Mouse (Mus musculus): ENCODE measurements around the gene Exosc1. TPM values are rescaled to one million over a fixed set of nuclear protein-coding genes. Genes with fewer than 3 reads are reported as not detected.

Exosc1 gene
- total RNA-seq, 1 experiment from 2014 or later, result 30.3 TPM

DNA sequence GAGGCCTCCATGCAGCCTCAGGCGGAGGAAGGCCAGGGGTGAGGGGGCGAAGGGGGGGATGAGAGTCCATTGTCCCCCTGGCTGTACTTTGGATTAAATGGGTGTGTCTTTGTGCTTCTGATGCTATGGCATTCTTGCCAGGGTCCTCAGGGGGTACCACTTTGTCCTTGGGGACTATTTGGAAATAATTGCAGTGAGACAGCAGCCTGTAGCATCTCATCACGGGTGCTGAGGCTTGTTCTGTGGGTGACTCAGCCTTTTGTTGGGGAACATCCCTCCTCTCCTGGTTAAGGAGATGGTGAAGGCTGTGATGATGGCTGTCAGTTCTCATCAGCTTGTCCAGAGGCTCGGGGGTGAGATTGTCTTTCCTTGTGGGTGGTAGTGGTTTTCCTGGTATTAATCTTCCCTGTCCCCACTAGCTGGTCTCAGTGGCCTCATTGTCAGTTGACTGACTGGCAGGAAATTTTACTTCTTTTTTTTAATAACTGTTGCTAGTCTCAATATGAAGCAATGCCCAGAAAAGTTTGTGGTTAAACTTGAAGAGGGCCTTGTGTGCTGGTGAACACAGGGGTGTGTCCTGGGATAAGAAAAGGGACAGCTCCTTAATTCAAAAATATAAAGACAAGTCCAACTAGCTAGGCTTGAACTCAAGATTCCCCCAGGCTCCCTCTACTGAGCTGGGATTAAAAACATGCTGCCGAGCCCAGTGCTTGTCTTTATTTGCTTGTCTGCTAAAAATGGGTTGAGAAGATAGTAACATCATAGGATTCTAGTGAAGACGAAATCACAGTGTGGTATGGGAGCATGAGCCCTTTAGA is 19.2 kb downstream of the Exosc1 start:
- no peak for DNase-seq

DNA sequence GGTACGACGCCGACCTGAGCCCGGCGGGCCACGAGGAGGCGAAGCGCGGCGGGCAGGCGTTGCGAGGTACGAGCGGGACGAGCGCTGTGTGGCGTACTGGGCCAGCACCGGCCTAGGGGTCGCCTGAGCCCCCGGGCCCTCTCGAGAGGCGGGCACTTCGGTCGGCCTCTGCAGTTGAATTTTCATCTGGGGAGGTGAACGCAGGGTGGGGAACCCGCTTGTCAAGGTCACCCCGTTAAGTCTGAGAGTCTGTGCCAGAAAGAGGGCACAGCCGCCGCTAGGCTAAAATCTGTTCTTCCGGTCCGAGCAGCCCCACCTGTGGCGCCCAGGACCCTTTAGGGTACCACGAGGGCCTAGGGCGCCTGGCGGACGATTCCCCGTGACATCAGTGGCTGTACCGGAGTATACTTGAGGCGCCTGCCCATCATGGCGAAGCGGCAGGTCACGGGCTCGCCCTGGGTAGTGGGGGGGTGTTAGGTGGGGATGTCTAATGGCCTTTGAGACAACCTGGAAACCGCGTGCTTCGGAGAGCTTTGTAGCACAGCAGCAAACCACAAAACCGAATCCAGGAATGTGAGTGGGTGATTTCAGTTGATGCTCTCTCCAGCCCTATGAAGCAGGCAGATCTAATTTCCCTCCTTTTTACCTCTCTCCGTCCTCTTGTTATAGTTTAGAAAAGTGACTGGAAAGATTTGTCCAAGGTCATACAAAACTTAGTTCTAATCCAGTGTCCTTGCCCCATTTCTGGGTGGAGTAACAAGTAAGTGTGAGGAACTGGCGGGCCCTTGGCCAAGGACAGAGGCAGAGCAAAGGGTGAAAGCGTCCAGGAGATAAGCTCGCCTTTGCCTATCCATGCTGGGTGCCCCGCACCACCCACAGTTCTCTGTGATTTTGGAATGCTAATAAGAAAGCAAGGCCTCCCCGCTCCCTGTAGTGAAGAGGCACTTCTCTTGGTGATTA is 20.8 kb downstream of the Exosc1 start:
- DNase-seq, result peak; percentile 73

- DNase-seq, result peak; percentile 98
These were observed 21.8 kb downstream of the Exosc1 start, which contains the start of gene Pgam1 for GRCm38 (mm10) chr19:41911178-41912073. Pgam1 (plus strand) TSS chr19:41911923.

DNA sequence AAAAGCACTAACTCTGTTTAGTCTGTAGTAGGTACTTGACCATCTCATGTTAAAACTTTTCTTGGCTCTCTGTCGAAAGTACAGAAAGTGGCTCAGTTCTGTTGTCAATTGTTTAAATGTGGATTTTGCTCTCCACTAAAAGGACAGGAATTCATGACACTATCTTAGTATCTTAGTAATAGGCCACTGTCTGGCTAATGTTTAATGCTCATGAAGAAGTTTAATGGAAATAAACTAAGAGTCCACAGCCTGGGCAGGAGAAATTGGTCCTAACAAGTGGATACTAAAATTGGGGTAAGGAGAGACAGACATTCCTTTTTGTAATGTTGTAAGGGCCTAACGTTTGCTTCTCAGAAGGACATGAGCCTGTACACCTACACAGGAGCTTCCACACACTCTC is 22.8 kb downstream of the Exosc1 start:
- no peak for DNase-seq

- DNase-seq, result no peak
These were observed 24.5 kb downstream of the Exosc1 start for GRCm38 (mm10) chr19:41908736-41909135.

DNA sequence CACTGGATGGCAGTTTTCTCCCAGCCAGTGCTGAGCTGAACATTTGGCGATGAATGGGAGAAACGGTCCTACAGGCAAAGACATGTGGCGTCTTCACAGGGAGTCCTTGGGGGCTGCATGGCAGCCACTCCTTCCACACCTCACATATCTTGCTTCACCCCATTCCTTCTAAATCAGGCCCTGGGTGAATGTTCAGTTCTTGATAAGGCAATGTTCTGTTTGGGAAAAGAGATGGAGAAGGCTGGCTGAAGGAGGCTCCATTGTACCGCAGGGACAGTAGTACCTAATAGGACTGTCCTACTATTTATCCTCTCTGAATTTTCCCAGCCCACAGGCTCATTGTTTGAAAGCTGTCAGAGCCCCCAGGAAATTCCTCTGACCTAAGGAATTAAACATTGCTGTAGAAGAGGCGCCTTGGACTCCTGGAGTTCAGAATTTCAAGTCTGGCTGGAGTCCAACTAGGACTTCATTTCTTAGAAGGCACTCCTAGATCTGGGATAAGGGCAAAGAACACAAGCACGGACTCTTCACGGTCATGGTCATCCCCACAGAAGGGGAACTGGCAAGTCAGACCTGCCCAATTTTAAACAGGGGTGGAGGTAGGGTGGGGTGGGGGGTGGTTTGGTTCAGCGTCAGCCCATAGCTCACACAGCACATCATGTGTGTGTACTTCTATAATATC is 26.0 kb downstream of the Exosc1 start:
- DNase-seq, result no peak

GRCm38 (mm10) chr19:41906311-41907078 is 26.7 kb downstream of the Exosc1 start:
- DNase-seq, result no peak

GRCm38 (mm10) chr19:41905246-41905645 is 28.0 kb downstream of the Exosc1 start:
- DNase-seq, result no peak

DNA sequence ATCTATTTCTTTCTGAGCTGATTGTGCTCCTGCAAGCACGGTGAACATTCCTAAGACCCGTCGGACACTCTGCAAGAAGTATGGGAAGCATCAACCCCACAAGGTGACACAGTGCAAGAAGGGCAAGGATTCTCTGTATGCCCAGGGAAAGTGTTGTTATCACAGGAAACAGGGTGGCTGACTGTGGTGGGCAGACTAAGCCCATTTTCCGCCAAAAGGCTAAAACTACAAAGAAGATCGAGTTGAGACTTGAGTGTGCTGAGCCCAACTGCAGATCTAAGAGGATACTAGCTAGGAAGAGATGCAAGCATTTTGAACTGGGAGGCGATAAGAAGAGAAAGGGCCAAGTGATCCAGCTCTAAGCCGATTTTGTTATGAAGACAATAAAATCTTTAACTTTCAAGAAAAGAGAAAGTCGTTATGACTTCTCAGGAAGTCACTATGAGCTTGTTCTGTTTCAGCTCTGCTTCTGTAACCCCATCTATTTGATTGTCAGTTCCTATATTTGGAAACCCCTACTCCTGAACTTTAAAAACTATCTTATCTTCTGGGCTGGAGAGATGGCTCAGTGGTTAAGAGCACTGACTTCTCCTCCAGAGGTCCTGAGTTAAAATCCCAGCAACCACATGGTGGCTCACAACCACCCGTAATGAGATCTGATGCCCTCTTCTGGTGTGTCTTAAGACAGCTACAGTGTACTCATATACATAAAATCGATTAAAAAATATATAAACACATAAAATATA is 30.2 kb downstream of the Exosc1 start:
- DNase-seq, result no peak

DNA sequence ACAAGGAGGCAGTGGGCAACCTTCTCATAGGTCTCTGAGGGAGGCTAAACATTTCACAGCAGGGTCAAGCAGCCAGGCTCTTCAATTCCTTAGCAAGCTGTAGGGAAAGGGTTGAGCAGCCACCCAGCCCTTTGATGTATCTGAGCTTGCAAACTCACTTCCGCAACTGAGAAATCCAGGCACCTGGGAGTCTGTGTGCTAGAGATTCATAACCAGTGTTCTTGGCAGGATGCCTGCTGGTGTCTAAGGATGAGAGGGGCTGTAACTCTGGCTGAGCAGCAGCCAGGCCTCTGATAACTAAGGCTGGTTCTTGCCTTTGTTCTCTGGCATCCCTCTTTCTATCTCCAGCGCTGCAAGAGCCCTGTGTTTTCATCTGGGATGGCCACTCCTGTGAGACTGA is 31.5 kb downstream of the Exosc1 start:
- peak; percentile 34 for DNase-seq

DNA sequence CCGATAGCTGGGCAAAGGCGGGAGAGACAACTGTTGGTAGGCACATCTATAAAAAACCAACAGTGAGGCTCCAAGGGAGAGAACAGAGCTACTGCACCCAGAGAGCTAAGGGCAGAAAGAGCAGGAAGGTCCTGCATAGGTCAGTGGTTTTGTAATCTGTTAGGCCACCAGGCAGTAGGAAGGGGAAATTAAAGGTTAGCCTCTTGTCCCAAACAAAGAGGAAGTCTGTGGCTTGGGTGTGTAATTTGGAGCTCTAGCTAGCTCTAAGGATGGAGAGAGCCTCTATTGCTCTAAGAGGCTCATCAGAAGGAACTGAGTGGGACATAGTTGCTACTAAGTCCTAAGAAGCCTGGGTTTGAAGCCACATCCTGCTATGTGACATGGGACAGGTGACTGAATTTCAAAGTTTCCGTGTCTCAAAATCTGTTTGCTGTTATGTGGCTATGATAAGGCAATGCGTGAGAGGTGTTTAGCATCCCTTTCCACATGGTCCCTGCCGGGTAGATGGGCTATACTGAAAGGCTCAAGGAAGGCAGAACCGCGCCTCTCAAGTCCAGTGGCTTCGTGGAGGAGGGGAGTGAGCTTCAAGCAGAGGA is 32.6 kb downstream of the Exosc1 start:
- DNase-seq, result no peak

DNA sequence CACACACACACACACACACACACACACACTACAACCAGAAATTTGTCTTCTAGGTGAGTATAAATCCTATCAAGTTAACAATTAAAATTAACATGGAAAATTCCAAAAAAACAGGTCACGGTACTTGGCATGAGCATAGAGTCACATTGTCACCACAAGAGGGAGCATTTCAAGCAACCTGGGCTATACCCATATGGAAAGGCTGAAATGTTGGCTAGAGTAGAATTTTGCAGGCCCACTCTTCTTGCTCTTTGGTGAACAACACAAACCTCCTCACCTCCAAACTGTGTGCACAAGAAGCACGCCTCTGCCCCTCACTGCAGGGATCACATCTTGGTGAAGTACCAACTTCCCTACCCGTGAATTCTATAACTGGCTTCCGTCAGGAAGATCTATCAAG is 34.4 kb downstream of the Exosc1 start:
- DNase-seq, result no peak

GRCm38 (mm10) chr19:41896319-41896711 is 36.9 kb downstream of the Exosc1 start:
- no peak for DNase-seq

DNA sequence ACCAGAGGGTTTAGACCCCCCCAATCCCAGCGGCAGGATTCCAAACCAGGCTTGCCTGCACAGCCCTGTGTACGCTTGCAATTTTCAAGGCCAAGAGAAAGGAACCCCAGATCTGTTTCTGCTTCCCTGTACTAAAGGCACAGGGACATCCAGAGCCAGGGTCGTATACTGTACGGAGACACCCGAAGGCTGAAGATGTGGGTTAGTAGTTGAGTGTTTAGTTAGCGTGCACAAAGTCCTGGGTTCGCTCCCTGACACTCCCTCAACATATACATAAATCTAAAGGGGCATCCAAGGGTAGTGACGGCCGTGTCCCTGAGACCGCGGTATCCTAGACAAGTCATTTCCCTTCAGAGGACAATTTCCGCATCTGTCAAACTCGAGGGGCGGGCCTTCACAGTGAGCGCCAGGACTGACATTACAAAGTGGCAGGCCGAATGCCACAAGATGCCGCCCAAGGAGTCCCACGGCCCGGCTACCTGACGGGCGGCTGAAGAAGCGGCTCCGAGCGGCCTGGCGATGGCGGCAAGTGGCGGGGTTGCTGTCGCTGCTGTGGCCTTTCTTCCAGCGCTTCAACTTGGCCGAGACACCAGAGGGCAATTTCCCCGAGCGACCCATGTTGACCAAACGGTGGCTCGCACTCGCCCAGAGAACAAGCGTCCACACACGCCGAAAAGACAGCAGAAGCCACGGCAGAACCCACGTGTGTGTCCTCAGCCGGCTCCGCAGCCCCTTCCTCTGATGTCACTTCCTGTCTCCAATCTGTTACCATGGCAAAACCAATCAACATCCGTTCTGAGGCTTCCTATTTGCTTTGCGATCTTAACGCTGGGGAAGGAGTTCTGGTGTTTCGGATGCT is 37.5 kb downstream of the Exosc1 start, which contains the start of gene Rrp12:
TSS of gene Rrp12 (minus strand) at position 714 of the 859 bp plus-strand sequence.
- peak; percentile 63 for DNase-seq

DNA sequence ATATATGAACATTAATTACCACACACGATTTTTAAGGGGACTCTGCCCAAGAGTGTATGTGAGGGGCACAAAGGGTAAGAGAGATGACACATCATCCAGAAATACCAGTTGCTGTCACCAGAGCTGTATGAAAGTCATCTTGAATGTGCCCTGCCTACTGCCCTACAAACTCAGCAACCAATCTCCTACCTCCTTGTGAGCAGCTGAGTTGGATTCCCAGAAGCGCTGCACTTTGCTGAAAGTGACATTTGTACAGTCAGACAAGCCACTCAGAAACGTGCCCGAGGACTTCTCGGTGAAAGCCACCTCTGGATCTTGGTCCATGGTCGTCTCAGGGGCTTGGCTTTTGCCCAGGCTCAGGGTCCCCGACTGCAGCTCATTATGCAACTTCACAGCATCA is 38.3 kb downstream of the Exosc1 start:
- DNase-seq, result no peak

GRCm38 (mm10) chr19:41888191-41888590 is 45.0 kb downstream of the Exosc1 start:
- DNase-seq, result no peak

DNA sequence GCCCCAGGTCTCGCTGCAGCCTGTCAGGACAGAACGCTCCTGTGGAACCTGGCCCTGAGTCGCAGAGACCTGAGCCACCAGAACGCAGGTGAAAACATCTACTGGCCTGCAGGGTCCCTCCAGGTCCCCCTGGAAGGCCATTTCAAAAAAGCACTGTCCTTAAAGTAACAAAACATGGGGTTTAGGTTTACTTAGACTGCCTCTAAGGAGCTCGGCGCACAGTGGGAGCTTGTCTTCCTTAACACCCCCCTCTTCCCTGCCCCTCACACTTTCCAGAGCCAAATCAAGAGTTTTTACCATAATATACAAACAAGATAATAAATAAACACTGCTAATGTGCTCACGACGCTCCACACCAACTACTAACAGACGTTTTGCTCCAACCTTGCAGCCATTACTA is 49.3 kb downstream of the Exosc1 start:
- no peak for DNase-seq

GRCm38 (mm10) chr19:41881842-41882241 is 51.4 kb downstream of the Exosc1 start:
- no peak for DNase-seq

Data from adrenal gland, postnatal 25 days (tissue).